Mouse (Mus musculus): ENCODE measurements around the gene Txnrd2.

DNA sequence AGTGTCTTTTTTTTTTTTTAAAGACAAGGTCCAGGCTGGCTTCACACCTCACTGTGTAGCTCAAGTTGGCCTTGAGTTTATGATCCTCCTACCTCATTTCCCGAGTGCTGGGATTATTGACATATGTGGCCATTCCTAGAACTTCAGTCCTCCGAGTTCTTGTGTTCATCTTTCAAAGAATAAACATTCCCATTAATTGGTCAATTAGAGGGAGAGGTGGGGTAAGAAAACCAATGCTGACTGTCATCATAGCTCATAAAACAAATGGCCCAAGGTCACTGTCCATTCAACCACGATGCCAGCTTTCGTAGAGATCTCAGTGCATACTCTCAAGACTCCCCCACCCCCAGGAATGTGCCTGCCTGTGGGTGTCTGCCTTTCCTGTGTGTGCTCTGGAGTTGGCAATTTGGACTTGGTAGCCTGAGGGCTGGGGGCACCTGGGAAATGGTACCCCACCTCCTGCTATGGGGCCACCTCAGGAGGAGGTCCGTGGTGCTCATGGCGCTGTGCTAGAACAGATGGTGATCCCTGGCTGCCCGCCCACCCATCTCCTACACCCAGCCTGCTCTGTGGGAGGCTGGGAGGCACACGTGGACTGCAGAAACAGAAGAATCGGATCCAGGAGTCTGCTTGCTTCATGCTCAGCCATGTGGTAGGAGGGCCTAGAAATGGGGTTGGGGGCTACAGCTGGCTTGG, 25.4 kb downstream of the Txnrd2 start:
- TF ChIP-seq MAZ (IDR thresholded peaks at IDR 0.05; ENCODE audit: low read depth, low read length) = no peak
- no peak for TF ChIP-seq ELF1 (IDR thresholded peaks at IDR 0.05; ENCODE audit: low read depth, low read length)
- no peak for TF ChIP-seq POLR2A (IDR thresholded peaks at IDR 0.05; ENCODE audit: low read depth, low read length)
- TF ChIP-seq MAFK (IDR thresholded peaks at IDR 0.05; ENCODE audit: insufficient replicate concordance, low read length) = no peak
- no peak for TF ChIP-seq CTCF (conservative IDR thresholded peaks at IDR 0.05 in 1 of 2, IDR thresholded peaks at IDR 0.05 in 1 of 2; ENCODE audit: low read depth in 2 of 2, low read length in 2 of 2)
- no peak for TF ChIP-seq CHD1 (IDR thresholded peaks at IDR 0.05; ENCODE audit: low read depth, low read length)
- no peak for TF ChIP-seq ZNF384 (IDR thresholded peaks at IDR 0.05; ENCODE audit: low read depth, low read length)
- TF ChIP-seq E2F4 (IDR thresholded peaks at IDR 0.05; ENCODE audit: insufficient replicate concordance, low read depth, low read length) = no peak
- no peak for TF ChIP-seq ZC3H11A (IDR thresholded peaks at IDR 0.05; ENCODE audit: low read depth, low read length)
- no peak for TF ChIP-seq TBP (conservative IDR thresholded peaks at IDR 0.05; ENCODE audit: low read depth, low read length)
- no peak for TF ChIP-seq MAX (IDR thresholded peaks at IDR 0.05; ENCODE audit: low read length)
- TF ChIP-seq UBTF (IDR thresholded peaks at IDR 0.05; ENCODE audit: low read depth, low read length) = no peak
- TF ChIP-seq USF1 (IDR thresholded peaks at IDR 0.05; ENCODE audit: low read depth, low read length) = no peak
- TF ChIP-seq RCOR1 (conservative IDR thresholded peaks at IDR 0.05; ENCODE audit: low read depth, low read length) = no peak
